Mouse (Mus musculus): ENCODE results near the gene Tom1l2.

DNA sequence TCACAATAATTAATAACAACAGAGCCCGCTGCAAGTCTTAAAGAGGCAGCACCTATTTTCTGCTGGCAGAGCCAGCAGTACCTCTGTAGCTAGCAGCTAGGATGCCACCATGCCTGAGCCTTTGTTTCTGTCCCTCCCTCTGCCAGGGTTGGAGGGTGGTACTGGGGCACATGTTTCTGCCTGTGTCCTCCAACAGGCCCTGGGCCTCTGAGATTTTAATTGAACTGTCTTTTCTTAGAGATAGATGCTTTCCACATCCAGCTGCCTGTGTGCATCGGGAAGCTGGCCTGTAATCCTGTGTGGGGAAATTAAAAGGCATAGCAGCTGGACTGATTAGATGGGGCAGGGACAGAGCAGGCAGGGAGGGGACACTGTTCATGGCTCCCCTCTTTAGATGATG is 170.0 kb downstream of the Tom1l2 start:
- TF ChIP-seq TCF12 (IDR thresholded peaks at IDR 0.05; ENCODE audit: insufficient read depth, poor library complexity, severe bottlenecking) (no peak), POLR2A (IDR thresholded peaks at IDR 0.05; ENCODE audit: insufficient read length, low read depth) (no peak)
